Comparison of ENCODE assay signal across 12 mouse cellular contexts in the genomic region with DNA sequence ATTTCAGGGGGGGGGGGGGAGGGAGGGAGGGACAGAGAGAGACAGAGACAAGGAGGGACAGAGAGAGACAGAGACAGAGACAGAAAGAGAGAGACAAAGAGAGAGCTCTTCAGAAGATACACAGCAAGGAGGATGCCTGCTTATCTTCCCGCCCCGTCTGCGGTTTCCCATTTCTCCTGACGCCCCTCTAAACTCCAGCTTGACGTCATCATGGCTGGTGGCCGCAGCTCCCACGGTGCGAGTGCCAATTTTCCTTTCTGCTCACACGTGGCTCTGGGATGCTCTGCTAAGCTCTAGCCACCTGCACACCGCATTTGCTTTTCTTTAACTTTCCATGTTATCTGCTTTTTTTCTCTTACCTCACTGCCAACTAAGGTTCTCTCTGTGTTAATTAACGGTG.
DNase-seq lines count a peak whose midpoint lies in the region; ATAC-seq lines count a peak whose summit lies in the region.
"Had no signal": no experiment of that assay in that cellular context is flagged by ENCODE, and none has a peak within 500 bp of the region (broad histone marks: within the 10 kb centered on the region; RNA-seq: fewer than 3 reads in every experiment).

No protein-coding gene starts in this region.

- peaks cover 16% of the 10 kb centered on the region for H3K4me1 ChIP-seq in forebrain, embryonic 16.5 days (replicated peaks; ENCODE audit: control insufficient read depth, insufficient read depth, low read length)
- peaks cover 9% of the 10 kb centered on the region; the same call in 1 of the 2 replicates for H3K4me1 ChIP-seq in forebrain, embryonic 13.5 days
- H3K4me1 ChIP-seq in neural tube, embryonic 13.5 days (replicated peaks), result peaks cover 8% of the 10 kb centered on the region; the same call in 1 of the 2 replicates
- peaks cover 19% of the 10 kb centered on the region for H3K4me1 ChIP-seq in stomach, embryonic 16.5 days (ENCODE audit: control insufficient read depth, insufficient read depth, low read length)

- no peak overlapping the region for H3K4me3 ChIP-seq in forebrain, embryonic 16.5 days (replicated peaks; ENCODE audit: low read length)
- H3K4me3 ChIP-seq in forebrain, embryonic 13.5 days, result no peak overlapping the region
- H3K4me3 ChIP-seq in neural tube, embryonic 13.5 days, result no peak overlapping the region
- H3K4me3 ChIP-seq in stomach, embryonic 16.5 days (replicated peaks; ENCODE audit: low read length), result no peak overlapping the region
- H3K4me3 ChIP-seq: erythroblast, embryonic 14.5 days; hindbrain, embryonic 15.5 days had no signal

- DNase-seq in neural tube, embryonic 10.5 days (ENCODE audit: extremely low spot score, low spot score), result no peak
- DNase-seq in heart, postnatal 4 days, result peak; percentile 65
- no peak for DNase-seq in frontal cortex, postnatal 14 days (ENCODE audit: low spot score in 2 of 2)
- no peak for DNase-seq in natural killer cell, adult 2 months (ENCODE audit: low spot score in 2 of 2)
- DNase-seq: B cell, adult 2 months had no signal

- no peak overlapping the region for H3K9ac ChIP-seq in forebrain, embryonic 16.5 days (replicated peaks; ENCODE audit: low read depth, low read length)
- H3K9ac ChIP-seq in forebrain, embryonic 13.5 days, result no peak overlapping the region
- no peak overlapping the region for H3K9ac ChIP-seq in neural tube, embryonic 13.5 days
- H3K9ac ChIP-seq in stomach, embryonic 16.5 days (ENCODE audit: low read length), result no peak overlapping the region
- H3K9ac ChIP-seq: hindbrain, embryonic 15.5 days had no signal

- no peaks in the 10 kb centered on the region for H3K27me3 ChIP-seq in forebrain, embryonic 16.5 days (replicated peaks; ENCODE audit: control insufficient read depth, insufficient read depth, low read length)
- H3K27me3 ChIP-seq in forebrain, embryonic 13.5 days, result no peaks in the 10 kb centered on the region
- no peaks in the 10 kb centered on the region for H3K27me3 ChIP-seq in neural tube, embryonic 13.5 days
- no peaks in the 10 kb centered on the region for H3K27me3 ChIP-seq in stomach, embryonic 16.5 days (ENCODE audit: control insufficient read depth, insufficient read depth, low read length)
- H3K27me3 ChIP-seq: hindbrain, embryonic 15.5 days had no signal

- 46% methylated on average over 11 of the region's 11 CpGs for WGBS in forebrain, embryonic 16.5 days
- WGBS in forebrain, embryonic 13.5 days, result 61% methylated on average over 11 of the region's 11 CpGs
- 73% methylated on average over 11 of the region's 11 CpGs for WGBS in neural tube, embryonic 13.5 days
- 26% methylated on average over 11 of the region's 11 CpGs for WGBS in stomach, embryonic 16.5 days

- H3K36me3 ChIP-seq in forebrain, embryonic 16.5 days (ENCODE audit: control insufficient read depth, insufficient read depth), result no peaks in the 10 kb centered on the region
- peaks cover 2% of the 10 kb centered on the region; the same call in 1 of the 2 replicates for H3K36me3 ChIP-seq in forebrain, embryonic 13.5 days (ENCODE audit: poor library complexity, severe bottlenecking)
- no peaks in the 10 kb centered on the region for H3K36me3 ChIP-seq in neural tube, embryonic 13.5 days
- no peaks in the 10 kb centered on the region for H3K36me3 ChIP-seq in stomach, embryonic 16.5 days (ENCODE audit: control insufficient read depth, insufficient read depth, low read length)
- H3K36me3 ChIP-seq: hindbrain, embryonic 15.5 days had no signal

- no peak overlapping the region for H3K4me2 ChIP-seq in forebrain, embryonic 16.5 days (ENCODE audit: low read length)
- H3K4me2 ChIP-seq in forebrain, embryonic 13.5 days, result no peak overlapping the region
- H3K4me2 ChIP-seq in neural tube, embryonic 13.5 days, result no peak overlapping the region
- H3K4me2 ChIP-seq in stomach, embryonic 16.5 days (ENCODE audit: low read depth, low read length), result no peak overlapping the region
- H3K4me2 ChIP-seq: hindbrain, embryonic 15.5 days; midbrain, embryonic 11.5 days had no signal

- ATAC-seq in forebrain, embryonic 16.5 days, result 0 out of 2 replicates have a peak, but pooled peaks have one; percentile 26
- ATAC-seq in forebrain, embryonic 13.5 days, result no peak
- no peak for ATAC-seq in neural tube, embryonic 13.5 days (ENCODE audit: low read depth)
- ATAC-seq in stomach, embryonic 16.5 days (ENCODE audit: insufficient read depth, low FRiP score), result peak; percentile 27

- no peak overlapping the region for H3K27ac ChIP-seq in forebrain, embryonic 16.5 days (ENCODE audit: low read length)
- H3K27ac ChIP-seq in forebrain, embryonic 13.5 days, result no peak overlapping the region
- 0 out of 2 replicates have a peak overlapping the region, but pooled peaks have one; percentile 28 for H3K27ac ChIP-seq in neural tube, embryonic 13.5 days (replicated peaks)
- no peak overlapping the region for H3K27ac ChIP-seq in stomach, embryonic 16.5 days (ENCODE audit: low read length)
- H3K27ac ChIP-seq: hindbrain, embryonic 15.5 days had no signal

- H3K9me3 ChIP-seq in forebrain, embryonic 16.5 days (ENCODE audit: control insufficient read depth, low read length), result peaks cover 3% of the 10 kb centered on the region; the same call in 1 of the 2 replicates
- H3K9me3 ChIP-seq in forebrain, embryonic 13.5 days (replicated peaks), result 0 out of 2 replicates have a peak, but pooled peaks cover 3% of the 10 kb centered on the region
- H3K9me3 ChIP-seq in neural tube, embryonic 13.5 days, result peaks cover 4% of the 10 kb centered on the region; the same call in 1 of the 2 replicates
- H3K9me3 ChIP-seq in stomach, embryonic 16.5 days (replicated peaks; ENCODE audit: control insufficient read depth, low read length), result no peaks in the 10 kb centered on the region
- H3K9me3 ChIP-seq: hindbrain, embryonic 15.5 days had no signal

Comparison
In these comparisons a context has a peak if more than half of its experiments do, and no peak if none do; other contexts are left out.
1. ATAC-seq: peak in forebrain, embryonic 16.5 days (single experiment) and stomach, embryonic 16.5 days (single experiment); none in forebrain, embryonic 13.5 days (single experiment) and neural tube, embryonic 13.5 days (single experiment).